Mouse (Mus musculus) layer of hippocampus, adult 18-20 months (tissue): ENCODE results near the gene Olfr514. TPM values are rescaled to one million over a fixed set of nuclear protein-coding genes. Genes with fewer than 3 reads are reported as not detected.

Experiments
- DNase-seq, 2 experiments: peaks; one replicate each; pipeline ENCODE4 v3.0.0; 2022; ENCODE audit warnings: low spot score in 2 of 2
- long read RNA-seq: library from polyadenylated mRNA; stranded (forward); transcript quantifications from one replicate; pipeline ENCODE4 v2.0.0, GENCODE M21; 2021
- total RNA-seq, 2 experiments: library from RNA; stranded (reverse); gene quantifications; 2 replicates each; pipeline ENCODE4 v1.2.3; 2021

Olfr514 gene
- not detected for total RNA-seq
- long read RNA-seq: 0 reads

DNA sequence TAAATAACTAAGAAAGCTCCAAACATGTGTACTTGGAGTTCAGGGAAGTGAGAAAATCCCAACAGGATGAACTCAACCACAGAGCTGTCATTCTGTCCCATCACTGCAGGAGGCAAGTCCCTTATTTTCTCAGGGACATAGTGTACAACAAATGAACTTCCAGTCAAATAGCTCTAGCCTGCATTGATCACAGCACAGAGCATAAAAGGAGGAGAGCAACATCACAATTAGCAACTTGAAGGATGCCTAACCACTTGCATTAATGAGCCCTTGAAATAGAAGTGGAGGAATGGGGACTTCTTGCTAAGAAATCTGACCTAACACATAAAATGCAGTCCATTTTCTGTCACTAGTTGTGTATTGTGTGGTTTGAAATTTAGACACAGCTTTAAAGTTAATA, at the start of gene Olfr514:
Gene Olfr514 (minus strand): TSS at position 101 of the 400 bp plus-strand sequence.
- no peak for DNase-seq

DNA sequence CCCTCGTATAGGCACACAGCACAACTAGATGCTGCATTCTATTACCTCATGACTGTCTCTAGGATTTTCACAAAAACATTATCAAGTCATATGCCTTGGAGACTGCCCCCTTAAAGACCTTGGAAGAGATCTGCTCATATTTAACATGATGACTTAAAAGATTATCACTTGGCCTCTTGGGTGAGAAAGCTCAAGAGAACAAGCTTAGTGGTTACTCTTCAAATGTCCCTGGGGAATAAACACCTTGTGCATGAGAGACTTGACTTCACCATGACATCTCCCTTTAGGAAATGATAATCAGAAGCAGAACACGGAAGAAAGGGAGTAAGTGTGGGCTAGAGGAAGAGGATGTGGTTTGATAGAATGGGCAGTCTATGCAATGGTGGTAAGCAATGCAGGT, 46.5 kb upstream of the Olfr514 start, which contains the start of gene Olfr517:
Gene Olfr517 (minus strand): TSS at position 101 of the 400 bp plus-strand sequence.
- no peak for DNase-seq

DNA sequence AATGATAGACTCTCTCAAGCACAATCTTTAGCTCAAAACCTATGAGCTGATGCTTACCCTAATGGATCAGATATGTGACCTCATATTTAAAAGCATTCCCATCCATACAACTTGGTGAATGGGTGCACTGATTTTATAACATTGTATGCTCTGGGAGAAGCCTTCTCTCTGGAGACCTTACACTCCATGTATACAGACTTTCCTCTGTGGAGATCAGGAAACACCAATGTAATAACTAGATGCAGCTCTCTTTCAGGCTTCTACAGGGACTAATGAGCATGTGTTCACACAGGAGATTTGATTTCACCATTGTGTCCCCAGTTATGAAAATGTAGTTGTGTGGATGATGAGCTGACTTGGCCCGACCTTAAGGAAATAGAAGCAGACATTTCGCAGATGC, 24.6 kb upstream of the Olfr514 start, which contains the start of gene Olfr516:
Gene Olfr516 (minus strand): TSS at position 101 of the 400 bp plus-strand sequence.
- no peak for DNase-seq

DNA sequence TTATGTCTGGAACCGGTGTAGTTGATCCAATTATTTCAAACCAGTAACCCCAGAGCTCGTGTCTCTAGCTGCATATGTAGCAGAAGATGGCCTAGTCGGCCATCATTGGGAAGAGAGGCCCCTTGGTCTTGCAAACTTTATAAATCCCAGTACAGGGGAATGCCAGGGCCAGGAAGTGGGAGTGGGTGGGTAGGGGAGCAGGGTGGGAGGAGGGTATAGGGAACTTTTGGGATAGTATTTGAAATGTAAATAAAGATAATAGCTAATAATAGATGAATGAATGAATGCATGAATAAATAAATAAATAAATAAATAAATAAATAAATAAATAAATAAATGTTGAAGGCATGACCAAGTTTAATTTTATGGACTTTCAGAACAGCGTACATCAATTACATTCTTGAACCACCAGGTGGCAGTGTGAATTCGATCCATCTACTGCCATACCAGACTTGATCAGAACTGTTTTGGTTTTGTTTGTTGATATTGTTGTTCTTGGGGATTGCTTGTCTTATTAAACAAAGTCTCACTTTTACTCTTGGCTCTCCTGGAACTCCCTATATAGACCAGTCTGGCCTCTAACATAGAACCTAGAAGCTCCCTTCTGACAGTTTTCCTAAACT, 11.1 kb downstream of the Olfr514 start:
- peak; percentile 5 to 35 for DNase-seq

DNA sequence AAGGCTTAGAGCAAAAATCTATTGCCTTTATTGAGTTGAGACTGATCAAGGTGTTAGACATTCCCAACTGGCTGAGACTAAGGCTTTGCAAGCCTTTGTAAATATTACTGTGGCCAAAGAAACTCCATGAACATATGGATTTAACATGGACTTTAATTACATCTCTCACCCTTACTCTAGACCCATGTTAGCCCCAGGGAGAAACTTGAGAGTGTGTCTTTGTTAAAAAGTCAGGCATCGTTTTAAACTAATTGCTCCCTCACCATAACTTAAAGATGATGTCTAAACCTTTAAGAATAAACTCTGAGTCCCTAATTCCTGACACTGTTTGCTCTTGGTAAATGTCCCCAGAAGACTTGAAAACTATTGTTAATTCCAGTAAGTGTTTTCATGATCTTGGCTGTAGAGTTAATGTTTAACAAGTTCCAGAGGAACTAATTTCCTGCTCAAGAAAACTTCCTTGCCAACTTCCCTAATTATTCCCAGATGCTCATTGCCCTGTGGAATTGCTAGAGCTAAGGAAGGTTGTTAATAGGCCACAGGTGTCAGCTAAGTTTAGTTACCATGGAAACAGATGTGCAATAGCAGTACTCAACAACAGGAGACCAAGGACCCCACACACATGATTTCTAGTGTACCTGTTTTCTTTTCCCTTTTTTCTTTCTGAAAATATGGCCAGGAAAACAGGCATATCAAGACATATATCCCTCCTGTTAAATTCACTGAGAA, 28.4 kb downstream of the Olfr514 start:
- DNase-seq: no peak

Other genes starting within 250 kb of the Olfr514 start
- gene Olfr506, start 215.2 kb downstream of the Olfr514 start, total RNA-seq: not detected
- gene Olfr507, start 204.2 kb downstream of the Olfr514 start, total RNA-seq: not detected
- gene Olfr508, start 196.0 kb downstream of the Olfr514 start, total RNA-seq: not detected
- gene Olfr509, start 174.1 kb downstream of the Olfr514 start, total RNA-seq: not detected
- not detected for gene Olfr510, start 159.6 kb downstream of the Olfr514 start, total RNA-seq
- not detected for gene Olfr512, start 112.7 kb downstream of the Olfr514 start, total RNA-seq
- gene Olfr513, start 75.0 kb downstream of the Olfr514 start, total RNA-seq: not detected
- gene Olfr516, start 24.5 kb upstream of the Olfr514 start, total RNA-seq: not detected
- gene Olfr517, start 46.4 kb upstream of the Olfr514 start, total RNA-seq: not detected
- not detected for gene Olfr518, start 59.0 kb upstream of the Olfr514 start, total RNA-seq
- not detected for gene Olfr519, start 68.4 kb upstream of the Olfr514 start, total RNA-seq
- under 1 TPM; 0.32 to 0.38 TPM for gene Nlrp10, start 104.2 kb upstream of the Olfr514 start, total RNA-seq
- gene Eif3f, start 108.4 kb upstream of the Olfr514 start, total RNA-seq: 100 to 1,000 TPM; 101 to 103 TPM
- 100 to 1,000 TPM; 179 TPM for gene Tub, start 124.3 kb upstream of the Olfr514 start, total RNA-seq